Mouse (Mus musculus) ES-E14 (cell line): Measurements from ENCODE around the gene Ykt6. TPM values are rescaled to one million over a fixed set of nuclear protein-coding genes. Genes with fewer than 3 reads are reported as not detected.
A peak's percentile ranks its signal among the peaks of the same experiment; 100 is the strongest.

Source experiments
- DNase-seq: peaks from one replicate; pipeline ENCODE4 v3.0.0-alpha.2; 2013; ENCODE audit warnings: low read depth, low spot score
- H3K27ac ChIP-seq: 2 replicates; pipeline ENCODE4 v1.5.1; 2012; ENCODE audit warnings: low read depth, mild to moderate bottlenecking, low read length, moderate library complexity, mixed read lengths; ENCODE audit not compliant: poor library complexity, insufficient read depth, severe bottlenecking
- H3K36me3 ChIP-seq: 2 replicates; pipeline ENCODE4 v1.6.1; 2012; ENCODE audit warnings: mild to moderate bottlenecking, low read length, moderate library complexity, mixed read lengths; ENCODE audit not compliant: control insufficient read depth, poor library complexity, insufficient read depth, severe bottlenecking
- H3K4me1 ChIP-seq, 2 experiments: fragments of 150-350 bp in 1 of 2; sonication (generic) in 1 of 2; 2 replicates each; pipeline ENCODE4 v1.6.1; 2012; ENCODE audit warnings: low read length in 2 of 2, mild to moderate bottlenecking in 1 of 2, mixed read lengths in 1 of 2; ENCODE audit not compliant: control insufficient read depth in 2 of 2, insufficient read depth in 2 of 2, poor library complexity in 1 of 2
- H3K4me3 ChIP-seq, 2 experiments: fragments of 150-350 bp in 1 of 2; sonication (generic) in 1 of 2; 2 replicates each; pipeline ENCODE4 v1.5.1; 2012; ENCODE audit warnings: low read length in 2 of 2, low read depth in 1 of 2, mild to moderate bottlenecking in 1 of 2, mixed read lengths in 1 of 2; ENCODE audit not compliant: insufficient read depth in 1 of 2, poor library complexity in 1 of 2, severe bottlenecking in 1 of 2
- H3K9ac ChIP-seq: 2 replicates; pipeline ENCODE4 v1.6.1; 2012; ENCODE audit warnings: low read depth, mild to moderate bottlenecking, low read length, mixed read lengths; ENCODE audit not compliant: poor library complexity, insufficient read depth, severe bottlenecking
- H3K9me3 ChIP-seq: fragments of 150-350 bp; sonication (generic); 2 replicates; pipeline ENCODE4 v1.6.1; 2012; ENCODE audit warnings: low read depth, mild to moderate bottlenecking, low read length; ENCODE audit not compliant: control insufficient read depth, insufficient read depth
- CHD2 ChIP-seq: IDR thresholded peaks from 2 replicates; pipeline ENCODE4 v1.6.1; 2014; ENCODE audit warnings: mild to moderate bottlenecking, low read depth, low read length, inconsistent platforms
- HCFC1 ChIP-seq: IDR thresholded peaks from 2 replicates; pipeline ENCODE4 v1.6.1; 2012; ENCODE audit warnings: low read length, inconsistent platforms, borderline replicate concordance; ENCODE audit not compliant: insufficient read depth
- MAFK ChIP-seq: IDR thresholded peaks from 2 replicates; pipeline ENCODE4 v1.6.1; 2014; ENCODE audit warnings: mild to moderate bottlenecking, low read depth, low read length, inconsistent platforms; ENCODE audit not compliant: insufficient read depth
- ZC3H11A ChIP-seq: IDR thresholded peaks from 2 replicates; pipeline ENCODE4 v1.6.1; 2012; ENCODE audit warnings: low read depth, mild to moderate bottlenecking, inconsistent platforms, low read length, borderline replicate concordance
- ZNF384 ChIP-seq: IDR thresholded peaks from 2 replicates; pipeline ENCODE4 v1.6.1; 2012; ENCODE audit warnings: low read depth, low read length, inconsistent platforms
- in situ Hi-C, 2 experiments: fragments of 600-800 bp; cut with MboI; formaldehyde crosslinking; loops; one replicate each; pipeline ENCODE4 v1.15.1; 2025; ENCODE audit warnings: low sequenced_read_pairs in 2 of 2, inconsistent platforms in 1 of 2; ENCODE audit not compliant: unreplicated experiment in 2 of 2
- total RNA-seq: library from RNA; depleted of rRNA; stranded (reverse); fragments of 300-350 nt; gene quantifications from 2 replicates; pipeline ENCODE4 v1.2.3, GENCODE M21; 2012

The Ykt6 gene
- total RNA-seq, 1 experiment: 72.2 TPM

DNA sequence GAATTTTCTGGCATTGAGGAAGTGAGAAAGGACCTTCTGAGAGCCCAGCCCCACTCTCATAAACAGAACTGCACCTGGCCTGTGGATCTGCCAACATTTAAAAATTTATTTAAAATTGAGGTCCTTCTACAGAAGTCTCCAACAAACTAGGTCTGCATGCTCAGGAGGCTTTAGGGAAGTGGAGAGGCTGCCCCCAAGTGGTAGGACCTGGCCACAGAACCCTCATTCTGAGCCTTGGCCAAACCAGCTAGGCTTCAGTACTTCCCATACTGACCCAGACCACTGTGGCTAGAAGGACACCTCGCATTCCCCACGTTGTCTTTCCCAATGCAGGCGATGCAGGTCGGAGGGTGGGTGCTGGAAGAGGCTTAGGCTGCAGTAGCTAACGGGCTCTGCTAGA lies 42.9 kb upstream of the Ykt6 start:
- DNase-seq: no peak

DNA sequence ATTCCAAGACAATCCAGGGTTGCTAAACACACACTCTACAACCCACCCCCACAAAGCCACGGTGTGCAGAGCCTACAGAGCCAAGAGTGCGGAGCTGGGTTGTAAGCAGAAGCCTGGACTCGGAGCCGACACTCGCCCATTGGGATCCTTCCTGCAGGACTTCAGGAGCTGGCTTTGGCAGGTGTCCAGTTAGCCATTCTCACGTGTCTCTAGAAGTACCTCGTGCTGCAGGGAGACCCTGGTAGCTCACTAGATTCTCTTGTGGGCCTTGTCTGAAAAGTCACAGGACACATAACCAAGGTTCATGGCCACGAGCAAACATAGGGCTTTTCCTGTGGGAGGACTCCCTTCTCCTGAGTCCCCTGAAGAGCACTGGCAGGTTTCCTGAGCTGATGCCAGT lies 42.2 kb upstream of the Ykt6 start:
- H3K27ac ChIP-seq: no peak overlapping the region
- no peaks in the 10 kb centered on the region for H3K36me3 ChIP-seq
- in situ Hi-C loops: no loop called here
- H3K4me3 ChIP-seq: no peak overlapping the region
- DNase-seq: no peak
- no peaks in the 10 kb centered on the region for H3K9me3 ChIP-seq
- H3K4me1 ChIP-seq: 0 out of 4 replicates have a peak, but pooled peaks cover 0 to 2% of the 10 kb centered on the region in 2 experiments
- TF ChIP-seq ZNF384: no peak
- no peak for TF ChIP-seq CHD2
- no peak for TF ChIP-seq MAFK
- TF ChIP-seq HCFC1: no peak
- no peak for TF ChIP-seq ZC3H11A
- H3K9ac ChIP-seq: no peak overlapping the region

More for the DNA sequence above, 42.9 kb upstream of the Ykt6 start:
- Histone ChIP-seq H3K4me1 (0 out of 4 replicates have a peak, but pooled peaks cover 0 to 2% of the 10 kb centered on the region in 2 experiments), H3K9me3 (no peaks in the 10 kb centered on the region), H3K9ac (no peak overlapping the region), H3K4me3 (no peak overlapping the region), H3K27ac (no peak overlapping the region), H3K36me3 (no peaks in the 10 kb centered on the region)
- in situ Hi-C loops: no loop called here
- TF ChIP-seq MAFK (no peak), ZC3H11A (peak; percentile 56; the same call in 1 of the 2 replicates)

DNA sequence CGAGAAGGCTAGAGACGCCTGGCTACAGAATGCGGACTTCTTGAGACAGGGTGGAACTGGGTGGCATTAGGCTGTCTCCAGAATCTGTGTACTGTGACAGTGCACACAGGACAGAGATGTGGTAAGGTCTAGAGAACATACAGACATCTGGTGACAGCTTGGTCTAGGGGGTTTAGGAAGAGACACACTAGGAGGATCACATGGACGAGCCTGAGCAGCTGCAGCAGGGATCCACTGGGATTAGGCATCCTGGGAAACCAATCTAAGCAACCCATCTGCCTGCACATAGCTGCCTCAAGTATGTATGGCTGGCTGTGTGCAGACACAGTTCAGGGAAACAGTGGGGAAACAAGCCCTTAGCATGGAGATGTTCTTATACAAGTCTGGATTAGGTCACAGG lies 41.6 kb upstream of the Ykt6 start:
- DNase-seq: no peak
- TF ChIP-seq ZNF384 (no peak), ZC3H11A (no peak), HCFC1 (no peak), MAFK (no peak), CHD2 (no peak)
- Histone ChIP-seq H3K9me3 (no peaks in the 10 kb centered on the region), H3K4me1 (0 out of 4 replicates have a peak, but pooled peaks cover 0 to 2% of the 10 kb centered on the region in 2 experiments), H3K36me3 (no peaks in the 10 kb centered on the region), H3K27ac (no peak overlapping the region), H3K4me3 (no peak overlapping the region), H3K9ac (no peak overlapping the region)
- in situ Hi-C loops: no loop called here

DNA sequence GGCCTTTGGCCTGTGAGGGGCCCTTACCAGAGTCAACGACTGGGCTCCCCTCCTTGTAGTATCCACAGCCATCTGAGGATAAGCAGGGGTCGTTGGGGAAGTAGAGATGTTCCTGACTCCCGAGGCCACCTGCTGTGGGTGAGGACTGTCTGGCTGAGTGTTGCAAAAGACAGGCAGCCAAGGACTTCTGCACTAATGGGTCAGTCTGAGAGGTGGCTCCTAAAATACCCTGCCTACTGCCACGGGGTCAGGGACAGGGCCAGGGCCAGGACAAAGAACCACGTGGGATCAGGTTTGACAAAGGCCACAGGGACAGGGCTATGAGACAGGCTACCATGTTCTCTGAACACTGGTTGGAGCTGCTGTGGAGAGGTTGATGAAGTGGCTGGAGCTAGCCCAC lies 40.6 kb upstream of the Ykt6 start:
- Histone ChIP-seq H3K9ac (no peak overlapping the region), H3K4me1 (peaks cover 0 to 2% of the 10 kb centered on the region in 2 experiments; a peak in 1 of 4 replicates), H3K4me3 (no peak overlapping the region), H3K27ac (no peak overlapping the region), H3K36me3 (no peaks in the 10 kb centered on the region), H3K9me3 (no peaks in the 10 kb centered on the region)
- TF ChIP-seq MAFK: no peak
- TF ChIP-seq ZC3H11A: no peak
- TF ChIP-seq CHD2: no peak
- TF ChIP-seq ZNF384: no peak
- in situ Hi-C loops: no loop called here
- no peak for DNase-seq

DNA sequence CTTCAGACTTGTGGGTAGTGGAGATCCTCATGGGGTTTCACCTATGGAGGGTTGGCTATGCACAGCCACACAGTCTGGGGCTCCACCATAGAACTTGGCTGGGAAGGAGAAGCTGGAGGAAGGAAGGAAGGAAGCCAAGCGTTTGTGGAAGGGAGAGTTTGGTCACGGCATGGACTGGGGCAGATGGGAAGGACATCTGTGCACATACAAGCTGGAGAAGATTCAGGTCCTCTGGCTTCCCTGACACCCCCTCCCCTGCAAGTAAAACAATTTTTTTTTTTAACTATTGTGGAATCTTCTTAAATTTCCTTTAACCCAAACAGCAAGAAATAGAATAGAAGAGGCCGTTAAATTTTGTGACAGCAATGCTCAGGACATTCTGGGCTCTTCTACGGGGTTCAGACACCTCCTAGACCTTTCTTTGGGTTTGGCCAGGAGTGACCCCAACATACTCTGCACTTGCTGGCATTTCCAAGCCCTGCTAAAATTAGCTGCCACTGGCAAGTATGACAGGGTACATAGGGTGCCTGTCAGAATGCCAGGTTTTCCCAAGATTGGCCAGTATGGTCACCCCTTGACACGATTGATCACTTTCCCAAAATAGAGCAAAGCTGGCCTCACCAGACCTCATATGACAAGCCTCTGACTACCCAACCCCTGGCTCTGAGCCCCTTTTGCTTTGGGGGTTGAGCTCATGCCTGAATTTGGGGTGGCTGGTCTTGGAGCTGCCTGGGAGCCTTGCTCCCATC lies 39.9 kb upstream of the Ykt6 start:
- H3K27ac ChIP-seq: no peak overlapping the region
- in situ Hi-C loops: no loop called here
- TF ChIP-seq HCFC1 (no peak), CHD2 (no peak), ZNF384 (no peak), ZC3H11A (no peak), MAFK (no peak)
- no peak overlapping the region for H3K9ac ChIP-seq
- H3K36me3 ChIP-seq: no peaks in the 10 kb centered on the region
- peaks cover 0 to 4% of the 10 kb centered on the region in 2 experiments; a peak in 2 of 4 replicates for H3K4me1 ChIP-seq
- no peak for DNase-seq
- no peak overlapping the region for H3K4me3 ChIP-seq
- no peaks in the 10 kb centered on the region for H3K9me3 ChIP-seq
